Mouse (Mus musculus) thymus, adult 2 months (tissue): ENCODE measurements at regions not wholly inside any gene's neighbourhood (a gene's known extent, or its start where the extent isn't known, plus 50 kb on each side); places are given as distances from the start of the nearest gene placed in this dataset.

Source experiments
- CTCF ChIP-seq: fragments of 200-500 bp; IDR thresholded peaks from 2 replicates; pipeline ENCODE4 v1.5.1; 2012; ENCODE audit warnings: mild to moderate bottlenecking, control low read depth, low read length, moderate library complexity, borderline replicate concordance; ENCODE audit not compliant: control insufficient read depth, poor library complexity, insufficient read depth; ENCODE audit errors: extremely low read depth
- POLR2A ChIP-seq: fragments of 200-500 bp; IDR thresholded peaks from 2 replicates; pipeline ENCODE4 v1.6.1; 2012; ENCODE audit warnings: mild to moderate bottlenecking, low read length, control low read depth, moderate library complexity; ENCODE audit not compliant: control insufficient read depth, poor library complexity, insufficient read depth; ENCODE audit errors: extremely low read depth

GRCm38 (mm10) chr11:31615107-31615811 lies 56.4 kb downstream of the Bod1 start:
- TF ChIP-seq CTCF = no peak
- no peak for TF ChIP-seq POLR2A
